Mouse (Mus musculus) layer of hippocampus, adult 18-20 months (tissue): Measurements from ENCODE around the gene Lipc. TPM values are rescaled to one million over a fixed set of nuclear protein-coding genes. Genes with fewer than 3 reads are reported as not detected.
A peak's percentile ranks its signal among the peaks of the same experiment; 100 is the strongest.

ENCODE experiments used
- DNase-seq, 2 experiments: peaks; one replicate each; pipeline ENCODE4 v3.0.0; 2022; ENCODE audit warnings: low spot score in 2 of 2
- total RNA-seq, 2 experiments: library from RNA; stranded (reverse); gene quantifications; 2 replicates each; pipeline ENCODE4 v1.2.3; 2021

Lipc gene
- total RNA-seq, 2 experiments from 2014 or later: 0.17 to 0.25 TPM

- DNase-seq: no peak
These were observed 35.5 kb downstream of the Lipc start for GRCm38 (mm10) chr9:70916516-70916915.

- DNase-seq: no peak
These were observed 36.7 kb downstream of the Lipc start for GRCm38 (mm10) chr9:70915356-70915685.

GRCm38 (mm10) chr9:70914659-70915355, 37.2 kb downstream of the Lipc start:
- DNase-seq: no peak

- no peak for DNase-seq
These were observed 40.9 kb downstream of the Lipc start for GRCm38 (mm10) chr9:70911163-70911562.

GRCm38 (mm10) chr9:70910351-70910750, 41.7 kb downstream of the Lipc start:
- DNase-seq: no peak

- DNase-seq: no peak
These were observed 49.0 kb downstream of the Lipc start for GRCm38 (mm10) chr9:70902821-70903730.

- DNase-seq: no peak
These were observed 57.8 kb downstream of the Lipc start for GRCm38 (mm10) chr9:70894201-70894600.

GRCm38 (mm10) chr9:70893526-70893925, 58.5 kb downstream of the Lipc start:
- no peak for DNase-seq

- DNase-seq: no peak
These were observed 59.4 kb downstream of the Lipc start for GRCm38 (mm10) chr9:70892627-70893026.

- peak; percentile 39 to 59 for DNase-seq
These were observed 60.4 kb downstream of the Lipc start for GRCm38 (mm10) chr9:70891431-70892133.

GRCm38 (mm10) chr9:70890736-70891135, 61.3 kb downstream of the Lipc start:
- no peak for DNase-seq

GRCm38 (mm10) chr9:70888969-70889368, 63.1 kb downstream of the Lipc start:
- no peak for DNase-seq

GRCm38 (mm10) chr9:70888556-70888955, 63.5 kb downstream of the Lipc start:
- DNase-seq: no peak

- no peak for DNase-seq
These were observed 70.0 kb downstream of the Lipc start for GRCm38 (mm10) chr9:70881982-70882381.

- DNase-seq: peak in 1 of 2 experiments; percentile 14
These were observed 73.2 kb downstream of the Lipc start for GRCm38 (mm10) chr9:70878823-70879222.

- DNase-seq: peak; percentile 60 to 75
These were observed 73.9 kb downstream of the Lipc start for GRCm38 (mm10) chr9:70878157-70878556.

- DNase-seq: no peak
These were observed 76.5 kb downstream of the Lipc start for GRCm38 (mm10) chr9:70875490-70875889.

GRCm38 (mm10) chr9:70875059-70875458, 77.0 kb downstream of the Lipc start:
- DNase-seq: no peak

GRCm38 (mm10) chr9:70872675-70873074, 79.4 kb downstream of the Lipc start:
- DNase-seq: no peak

- no peak for DNase-seq
These were observed 81.7 kb downstream of the Lipc start for GRCm38 (mm10) chr9:70870326-70870725.

- DNase-seq: no peak
These were observed 82.7 kb downstream of the Lipc start for GRCm38 (mm10) chr9:70869169-70869873.
